Mouse (Mus musculus): ENCODE measurements at regions not wholly inside any gene's neighbourhood (a gene's known extent, or its start where the extent isn't known, plus 50 kb on each side); places are given as distances from the start of the nearest gene placed in this dataset.

DNA sequence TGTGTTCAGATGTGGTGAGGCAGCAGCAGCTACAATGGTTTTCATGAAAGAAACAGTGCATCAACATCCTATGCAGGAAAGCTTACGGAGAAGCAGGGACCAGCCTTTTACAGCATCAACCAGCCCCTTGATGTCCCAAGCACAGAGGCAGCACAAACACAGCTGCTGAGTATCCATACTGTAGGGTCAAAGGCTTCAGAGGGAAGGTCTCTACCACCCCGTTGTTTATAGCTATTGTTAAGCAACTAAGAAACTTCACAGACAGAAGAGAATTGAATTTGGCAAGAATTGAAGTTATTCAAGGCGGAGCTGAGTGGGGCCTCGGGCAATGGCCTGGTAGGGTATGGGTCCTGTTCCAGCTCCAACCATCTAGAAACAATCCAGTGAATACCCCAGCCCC is 256.8 kb upstream of the Pabpc6 start:
- no peak for TF ChIP-seq CTCF (IDR thresholded peaks at IDR 0.05; ENCODE audit: low read depth)
- TF ChIP-seq EP300 (IDR thresholded peaks at IDR 0.05; ENCODE audit: low read depth) = no peak
